Mouse (Mus musculus): Measurements from ENCODE around the gene Cdkn2a. TPM values are rescaled to one million over a fixed set of nuclear protein-coding genes. Genes with fewer than 3 reads are reported as not detected.

Cdkn2a gene
- polyA plus RNA-seq, 1 experiment: 13.3 TPM

DNA sequence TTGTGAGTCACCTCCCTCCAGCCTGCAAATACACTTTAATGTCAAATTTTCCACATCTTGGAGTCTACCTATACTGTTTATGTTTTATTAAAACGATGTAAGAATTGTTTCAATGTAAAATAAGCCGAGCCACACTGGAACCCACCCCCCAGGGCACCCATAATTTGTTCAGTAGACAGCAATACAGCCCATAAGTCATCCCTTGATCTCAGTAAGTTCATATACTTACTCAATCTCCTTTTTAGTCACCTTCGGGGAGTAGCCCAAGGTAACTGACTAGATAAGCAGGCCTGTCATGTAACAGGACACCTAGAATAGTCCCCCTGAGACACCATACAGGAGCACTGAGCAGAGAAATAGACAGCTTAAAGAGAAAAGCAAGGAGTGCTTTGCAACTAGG, 11.2 kb upstream of the Cdkn2a start:
- no peaks in the 10 kb centered on the region for H3K27me3 ChIP-seq (ENCODE audit: control insufficient read depth, insufficient read depth, low read length)
- no peaks in the 10 kb centered on the region for H3K36me3 ChIP-seq (ENCODE audit: control insufficient read depth, insufficient read depth, low read length)
- no peak for TF ChIP-seq CTCF (IDR thresholded peaks at IDR 0.05; ENCODE audit: control insufficient read depth, insufficient read depth, insufficient replicate concordance, low read depth, low read length)
- TF ChIP-seq POLR2A (IDR thresholded peaks at IDR 0.05; ENCODE audit: control insufficient read depth, low read depth, low read length): no peak
- peaks cover 4% of the 10 kb centered on the region for H3K4me1 ChIP-seq (ENCODE audit: control insufficient read depth, insufficient read depth, low read length)
- H3K27ac ChIP-seq (ENCODE audit: control insufficient read depth, insufficient read depth, low read depth, low read length): no peak overlapping the region
- no peak overlapping the region for H3K4me3 ChIP-seq (ENCODE audit: control insufficient read depth, low read depth, low read length)

DNA sequence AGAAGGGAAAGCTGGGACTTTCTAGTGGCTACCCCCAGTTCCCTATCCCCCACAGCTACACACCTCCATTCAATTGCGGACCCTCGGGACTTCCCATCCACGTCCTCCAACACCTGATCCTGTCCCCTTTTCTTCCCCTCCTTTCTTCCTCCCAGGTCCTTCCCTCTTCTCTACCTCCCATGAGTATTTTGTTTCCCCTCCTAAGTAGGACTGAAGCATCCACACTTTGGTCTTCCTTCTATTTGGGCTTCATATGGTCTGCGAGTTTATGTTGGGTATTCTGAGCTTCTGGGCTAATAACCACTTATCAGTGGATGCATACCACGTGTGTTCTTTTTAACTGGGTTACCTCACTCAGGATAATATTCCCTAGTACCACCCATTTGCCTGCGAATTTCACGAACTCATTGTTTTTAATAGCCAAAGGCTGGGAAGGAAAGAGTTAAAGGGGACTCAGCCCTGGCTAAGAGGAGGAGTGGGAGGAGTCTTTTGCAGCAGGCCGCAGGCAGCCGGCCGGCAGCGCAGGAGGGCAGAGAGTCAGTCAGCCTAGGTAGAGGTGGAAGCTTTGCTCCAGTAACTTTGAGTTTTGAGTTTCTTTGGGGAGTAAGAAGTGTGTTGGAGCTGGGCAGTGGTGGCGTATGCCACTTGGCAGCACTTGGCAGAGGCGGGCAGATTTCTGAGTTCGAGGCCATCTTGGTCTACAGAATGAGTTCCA, 9.0 kb upstream of the Cdkn2a start:
- Histone ChIP-seq H3K4me1 (ENCODE audit: control insufficient read depth, insufficient read depth, low read length) (peaks cover 4% of the 10 kb centered on the region; the same call in 1 of the 2 replicates), H3K4me3 (ENCODE audit: control insufficient read depth, low read depth, low read length) (no peak overlapping the region; the same call in 1 of the 2 replicates), H3K27me3 (ENCODE audit: control insufficient read depth, insufficient read depth, low read length) (no peaks in the 10 kb centered on the region), H3K27ac (ENCODE audit: control insufficient read depth, insufficient read depth, low read depth, low read length) (no peak overlapping the region), H3K36me3 (ENCODE audit: control insufficient read depth, insufficient read depth, low read length) (peaks cover 1% of the 10 kb centered on the region; the same call in 1 of the 2 replicates)
- TF ChIP-seq POLR2A (IDR thresholded peaks at IDR 0.05; ENCODE audit: control insufficient read depth, low read depth, low read length): no peak
- no peak for TF ChIP-seq CTCF (IDR thresholded peaks at IDR 0.05; ENCODE audit: control insufficient read depth, insufficient read depth, insufficient replicate concordance, low read depth, low read length)

DNA sequence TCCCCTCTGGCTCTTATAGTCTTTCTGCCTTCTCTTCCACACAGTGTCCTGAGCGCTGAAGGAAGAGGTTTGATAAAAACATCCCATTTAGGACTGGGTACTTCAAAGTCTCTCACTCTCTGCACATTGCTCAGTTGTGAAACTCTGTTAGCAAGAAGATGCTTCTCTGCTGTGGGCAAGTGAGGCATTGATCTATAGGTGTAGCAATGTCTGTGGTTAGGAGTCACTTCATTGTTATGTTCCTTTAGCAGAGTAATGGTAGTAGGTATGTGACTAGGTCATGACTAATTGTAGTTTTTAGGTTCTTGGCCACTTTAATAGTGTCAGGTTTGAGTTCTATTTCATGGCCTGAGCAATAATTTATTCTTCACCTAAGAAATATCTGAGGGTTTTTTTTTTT, 7.7 kb upstream of the Cdkn2a start:
- no peaks in the 10 kb centered on the region for H3K27me3 ChIP-seq (ENCODE audit: control insufficient read depth, insufficient read depth, low read length)
- H3K4me3 ChIP-seq (ENCODE audit: control insufficient read depth, low read depth, low read length): no peak overlapping the region
- H3K36me3 ChIP-seq (ENCODE audit: control insufficient read depth, insufficient read depth, low read length): peaks cover 1% of the 10 kb centered on the region; the same call in 1 of the 2 replicates
- TF ChIP-seq POLR2A (IDR thresholded peaks at IDR 0.05; ENCODE audit: control insufficient read depth, low read depth, low read length) (no peak), CTCF (IDR thresholded peaks at IDR 0.05; ENCODE audit: control insufficient read depth, insufficient read depth, insufficient replicate concordance, low read depth, low read length) (no peak)
- H3K27ac ChIP-seq (ENCODE audit: control insufficient read depth, insufficient read depth, low read depth, low read length): no peak overlapping the region
- peaks cover 3% of the 10 kb centered on the region; the same call in 1 of the 2 replicates for H3K4me1 ChIP-seq (ENCODE audit: control insufficient read depth, insufficient read depth, low read length)

DNA sequence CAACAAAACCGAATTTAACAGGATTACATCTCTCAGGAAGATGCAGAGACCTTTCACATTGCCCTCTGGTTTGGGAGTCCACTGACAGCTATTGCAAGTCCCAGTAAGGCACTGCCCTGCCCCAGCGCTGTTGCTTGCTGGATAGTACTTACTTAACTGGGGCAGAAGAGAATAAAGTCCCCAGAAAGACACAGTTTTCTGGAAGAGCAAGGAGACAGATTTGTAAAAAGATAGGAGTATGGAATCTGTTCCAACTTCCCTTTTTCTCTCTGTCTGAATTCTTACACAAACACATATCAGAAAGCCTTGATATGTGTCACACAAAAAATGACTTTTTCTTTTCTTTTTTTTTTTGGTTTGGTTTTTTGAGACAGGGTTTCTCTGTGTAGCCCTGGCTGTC, 5.3 kb upstream of the Cdkn2a start:
- Histone ChIP-seq H3K4me3 (ENCODE audit: control insufficient read depth, low read depth, low read length) (no peak overlapping the region), H3K27me3 (ENCODE audit: control insufficient read depth, insufficient read depth, low read length) (no peaks in the 10 kb centered on the region), H3K4me1 (ENCODE audit: control insufficient read depth, insufficient read depth, low read length) (no peaks in the 10 kb centered on the region; the same call in 1 of the 2 replicates), H3K27ac (ENCODE audit: control insufficient read depth, insufficient read depth, low read depth, low read length) (no peak overlapping the region), H3K36me3 (ENCODE audit: control insufficient read depth, insufficient read depth, low read length) (peaks cover 1% of the 10 kb centered on the region; the same call in 1 of the 2 replicates)
- TF ChIP-seq CTCF (IDR thresholded peaks at IDR 0.05; ENCODE audit: control insufficient read depth, insufficient read depth, insufficient replicate concordance, low read depth, low read length) (no peak), POLR2A (IDR thresholded peaks at IDR 0.05; ENCODE audit: control insufficient read depth, low read depth, low read length) (no peak)

DNA sequence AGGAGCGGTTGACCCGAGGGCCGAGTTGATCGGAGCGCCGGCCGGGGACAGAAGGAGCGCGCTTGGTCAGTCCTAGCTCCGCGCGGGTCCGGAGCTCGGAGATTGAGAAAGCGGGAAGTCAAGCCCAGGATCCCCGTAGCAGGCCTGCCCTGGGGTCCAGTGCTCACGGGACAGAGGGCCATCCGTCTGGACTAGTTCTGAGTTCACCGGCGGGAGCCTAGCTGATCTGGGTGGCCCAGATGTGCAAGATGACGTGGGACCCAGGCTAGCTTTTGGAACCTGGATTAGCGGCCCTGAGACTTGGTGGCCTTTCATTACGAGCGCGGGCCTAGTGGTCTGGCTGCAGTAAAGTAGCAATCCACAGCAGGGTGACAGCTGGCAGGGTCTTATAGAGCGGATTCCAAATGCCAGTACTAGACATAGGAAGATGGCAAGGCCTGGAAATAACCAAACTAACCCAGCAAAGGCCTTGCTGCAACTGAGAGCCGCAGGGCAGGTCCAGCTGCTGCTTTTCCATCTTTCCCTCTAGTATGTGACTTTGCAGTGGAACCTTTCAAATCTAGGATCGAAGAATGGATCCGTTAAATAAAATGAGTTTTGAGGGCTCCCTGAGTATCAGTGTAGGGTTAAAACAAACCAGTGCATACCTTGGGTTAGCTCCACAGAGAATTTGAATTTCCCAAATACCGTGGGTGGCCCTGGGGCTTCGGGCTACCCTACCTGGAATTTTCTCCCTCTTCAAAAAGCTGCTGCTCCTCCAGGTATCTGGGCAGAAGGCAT, 1.2 kb upstream of the Cdkn2a start:
- Histone ChIP-seq H3K4me3 (ENCODE audit: control insufficient read depth, low read depth, low read length) (peak overlapping the region; percentile 89), H3K27ac (ENCODE audit: control insufficient read depth, insufficient read depth, low read depth, low read length) (peak overlapping the region; percentile 18; the same call in 1 of the 2 replicates), H3K27me3 (ENCODE audit: control insufficient read depth, insufficient read depth, low read length) (no peaks in the 10 kb centered on the region)

DNA sequence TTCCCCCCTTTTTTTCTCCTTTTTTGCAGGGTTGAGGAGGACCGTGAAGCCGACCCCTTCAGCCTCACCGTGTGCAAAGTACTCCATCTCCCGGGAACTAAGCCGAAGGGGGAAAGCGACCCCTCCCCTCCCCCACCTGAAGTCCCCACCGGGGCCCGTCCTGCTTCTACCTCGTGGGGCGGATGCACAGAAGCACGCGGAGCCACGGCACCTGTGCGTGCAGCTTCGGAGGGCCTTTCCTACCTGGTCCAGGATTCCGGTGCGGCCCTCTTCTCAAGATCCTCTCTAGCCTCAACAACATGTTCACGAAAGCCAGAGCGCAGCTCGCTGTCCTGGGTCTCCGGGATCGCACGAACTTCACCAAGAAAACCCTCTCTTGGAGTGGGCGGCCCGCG, 365 bp downstream of the Cdkn2a start:
- Histone ChIP-seq H3K27ac (ENCODE audit: control insufficient read depth, insufficient read depth, low read depth, low read length) (peak overlapping the region; percentile 40; the same call in 1 of the 2 replicates), H3K4me3 (ENCODE audit: control insufficient read depth, low read depth, low read length) (peak overlapping the region; percentile 89), H3K27me3 (ENCODE audit: control insufficient read depth, insufficient read depth, low read length) (no peaks in the 10 kb centered on the region), H3K4me1 (ENCODE audit: control insufficient read depth, insufficient read depth, low read length) (peaks cover 3% of the 10 kb centered on the region), H3K36me3 (ENCODE audit: control insufficient read depth, insufficient read depth, low read length) (no peaks in the 10 kb centered on the region)
- TF ChIP-seq POLR2A (IDR thresholded peaks at IDR 0.05; ENCODE audit: control insufficient read depth, low read depth, low read length) (no peak), CTCF (IDR thresholded peaks at IDR 0.05; ENCODE audit: control insufficient read depth, insufficient read depth, insufficient replicate concordance, low read depth, low read length) (no peak)

More for the DNA sequence above, 1.2 kb upstream of the Cdkn2a start:
- Histone ChIP-seq H3K4me1 (ENCODE audit: control insufficient read depth, insufficient read depth, low read length) (peaks cover 3% of the 10 kb centered on the region), H3K36me3 (ENCODE audit: control insufficient read depth, insufficient read depth, low read length) (peaks cover 1% of the 10 kb centered on the region; the same call in 1 of the 2 replicates)
- TF ChIP-seq CTCF (IDR thresholded peaks at IDR 0.05; ENCODE audit: control insufficient read depth, insufficient read depth, insufficient replicate concordance, low read depth, low read length): no peak
- no peak for TF ChIP-seq POLR2A (IDR thresholded peaks at IDR 0.05; ENCODE audit: control insufficient read depth, low read depth, low read length)

DNA sequence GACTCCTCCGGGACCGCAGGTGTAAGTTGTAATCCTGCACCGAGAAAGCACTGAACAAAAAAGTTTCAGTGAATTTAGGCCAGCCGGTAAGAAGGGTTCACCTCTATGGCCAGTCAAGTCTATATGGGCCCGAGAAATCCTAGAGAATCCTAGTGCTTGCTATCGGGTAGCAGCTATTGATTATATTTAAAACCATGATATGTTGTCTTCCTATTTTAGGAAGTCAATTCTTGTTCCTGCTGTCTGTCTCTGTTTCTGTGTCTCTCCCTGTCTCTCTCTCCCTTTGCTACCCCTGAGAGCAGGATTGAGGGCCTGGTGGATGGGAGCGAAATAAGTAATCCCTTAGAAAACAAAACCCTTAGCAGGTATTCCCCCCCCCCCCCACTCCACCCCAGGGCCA, 937 bp downstream of the Cdkn2a start:
- H3K4me3 ChIP-seq (ENCODE audit: control insufficient read depth, low read depth, low read length): no peak overlapping the region
- no peaks in the 10 kb centered on the region for H3K36me3 ChIP-seq (ENCODE audit: control insufficient read depth, insufficient read depth, low read length)
- H3K4me1 ChIP-seq (ENCODE audit: control insufficient read depth, insufficient read depth, low read length): peaks cover 3% of the 10 kb centered on the region
- no peaks in the 10 kb centered on the region for H3K27me3 ChIP-seq (ENCODE audit: control insufficient read depth, insufficient read depth, low read length)
- TF ChIP-seq POLR2A (IDR thresholded peaks at IDR 0.05; ENCODE audit: control insufficient read depth, low read depth, low read length): no peak
- TF ChIP-seq CTCF (IDR thresholded peaks at IDR 0.05; ENCODE audit: control insufficient read depth, insufficient read depth, insufficient replicate concordance, low read depth, low read length): no peak
- no peak overlapping the region for H3K27ac ChIP-seq (ENCODE audit: control insufficient read depth, insufficient read depth, low read depth, low read length)
